Mouse (Mus musculus) stomach, embryonic 15.5 days (tissue): ENCODE data around the gene Itgad. TPM values are rescaled to one million over a fixed set of nuclear protein-coding genes. Genes with fewer than 3 reads are reported as not detected.

Experiments
- ATAC-seq: fragments of 200-750 bp; cut with Nextera tagmentation; 2 replicates; pipeline ENCODE4 v1.8.0; 2017; ENCODE audit warnings: low read depth, moderate number of reproducible peaks, moderate TSS enrichment; ENCODE audit not compliant: insufficient read depth, low FRiP score
- H3K27ac ChIP-seq: fragments of 300-500 bp; sonication (generic); 2 replicates; pipeline ENCODE4 v1.5.1; 2015; ENCODE audit warnings: mild to moderate bottlenecking, inconsistent platforms
- H3K27me3 ChIP-seq: fragments of 300-500 bp; sonication (generic); replicated peaks from 2 replicates; pipeline ENCODE4 v1.6.1; 2015; ENCODE audit warnings: inconsistent platforms
- H3K36me3 ChIP-seq: fragments of 300-500 bp; sonication (generic); 2 replicates; pipeline ENCODE4 v1.6.1; 2015; ENCODE audit warnings: inconsistent platforms
- H3K4me1 ChIP-seq: fragments of 300-500 bp; sonication (generic); 2 replicates; pipeline ENCODE4 v1.6.1; 2015; ENCODE audit warnings: inconsistent platforms
- H3K4me2 ChIP-seq: fragments of 300-500 bp; sonication (generic); 2 replicates; pipeline ENCODE4 v1.6.1; 2015; ENCODE audit warnings: mild to moderate bottlenecking, inconsistent platforms
- H3K4me3 ChIP-seq: fragments of 300-500 bp; sonication (generic); replicated peaks from 2 replicates; pipeline ENCODE4 v1.5.1; 2015; ENCODE audit warnings: inconsistent platforms
- H3K9ac ChIP-seq: fragments of 300-500 bp; sonication (generic); 2 replicates; pipeline ENCODE4 v1.6.1; 2015; ENCODE audit warnings: inconsistent platforms
- H3K9me3 ChIP-seq: fragments of 300-500 bp; sonication (generic); 2 replicates; pipeline ENCODE4 v1.6.1; 2016; ENCODE audit warnings: inconsistent platforms
- WGBS: fragments of 180-500 bp; shearing (Covaris S2); methylation state at CpG from one replicate; pipeline ENCODE4 v1.1.7; 2015; 5-methylcytosine and 5-hydroxymethylcytosine counted together
- polyA plus RNA-seq: library from polyadenylated mRNA; unstranded; fragments of >200 nt; fragmentation: Nextera tagmentation; extraction: Ambion mirVana; gene quantifications from 2 replicates; pipeline ENCODE4 v1.2.1, GENCODE M21; 2015

Gene Itgad
- polyA plus RNA-seq, 1 experiment from 2014 or later: not detected

- H3K9ac ChIP-seq: peak within 1 kb of the TSS; percentile 65
- peaks cover 19% of the 10 kb centered on the region for H3K36me3 ChIP-seq
- ATAC-seq: peak; percentile 13; the same call in 1 of the 2 replicates
- peak within 1 kb of the TSS; percentile 99 for H3K27ac ChIP-seq
- H3K4me2 ChIP-seq: peak within 1 kb of the TSS; percentile 62
- H3K4me1 ChIP-seq: peaks cover 25% of the 10 kb centered on the region
- no peaks in the 10 kb centered on the region for H3K27me3 ChIP-seq
- H3K9me3 ChIP-seq: no peaks in the 10 kb centered on the region
- 23% methylated on average over 37 of the region's 37 CpGs for WGBS
- peak within 1 kb of the TSS; percentile 68 for H3K4me3 ChIP-seq
Measured at GRCm38 (mm10) chr7:128236856-128237592, 82.8 kb downstream of the Itgad start, which contains the start of gene Armc5. TSS of gene Armc5 (plus strand) at chr7:128237342.

- under 1% methylated on average over 25 of the region's 25 CpGs for WGBS
- peak overlapping the region; percentile 99 for H3K27ac ChIP-seq
Measured at GRCm38 (mm10) chr7:128237593-128237926, 83.4 kb downstream of the Itgad start.

GRCm38 (mm10) chr7:128237927-128238778, 84.0 kb downstream of the Itgad start, which contains the start of gene 9130023H24Rik:
TSS of gene 9130023H24Rik (minus strand) at chr7:128238031.
- peak within 1 kb of the TSS; percentile 73 for H3K4me2 ChIP-seq
- ATAC-seq: peak; percentile 88

More at GRCm38 (mm10) chr7:128237593-128237926, 83.4 kb downstream of the Itgad start:
- peaks cover 25% of the 10 kb centered on the region for H3K4me1 ChIP-seq
- no peaks in the 10 kb centered on the region for H3K9me3 ChIP-seq
- no peaks in the 10 kb centered on the region for H3K27me3 ChIP-seq
- H3K36me3 ChIP-seq: peaks cover 24% of the 10 kb centered on the region
- peak overlapping the region; percentile 62 for H3K4me2 ChIP-seq
- peak overlapping the region; percentile 68 for H3K4me3 ChIP-seq
- H3K9ac ChIP-seq: peak overlapping the region; percentile 35
- no peak for ATAC-seq

GRCm38 (mm10) chr7:128238991-128239390, 84.8 kb downstream of the Itgad start:
- H3K4me3 ChIP-seq: peak overlapping the region; percentile 68
- H3K9ac ChIP-seq: peak overlapping the region; percentile 10; the same call in 1 of the 2 replicates
- H3K27ac ChIP-seq: peak overlapping the region; percentile 90
- H3K4me1 ChIP-seq: peaks cover 25% of the 10 kb centered on the region
- 22% methylated on average over 4 of the region's 4 CpGs for WGBS
- H3K36me3 ChIP-seq: peaks cover 33% of the 10 kb centered on the region
- no peaks in the 10 kb centered on the region for H3K27me3 ChIP-seq
- ATAC-seq: no peak
- no peaks in the 10 kb centered on the region for H3K9me3 ChIP-seq
- H3K4me2 ChIP-seq: peak overlapping the region; percentile 73

More at GRCm38 (mm10) chr7:128237927-128238778, 84.0 kb downstream of the Itgad start, which contains the start of gene 9130023H24Rik:
- peaks cover 30% of the 10 kb centered on the region for H3K36me3 ChIP-seq
- no peaks in the 10 kb centered on the region for H3K9me3 ChIP-seq
- H3K4me3 ChIP-seq: peak within 1 kb of the TSS; percentile 68
- H3K27me3 ChIP-seq: no peaks in the 10 kb centered on the region
- peak within 1 kb of the TSS; percentile 65 for H3K9ac ChIP-seq
- whole genome bisulfite sequencing: under 1% methylated on average over 72 of the region's 72 CpGs
- H3K27ac ChIP-seq: peak within 1 kb of the TSS; percentile 99
- peaks cover 25% of the 10 kb centered on the region for H3K4me1 ChIP-seq

- 95% methylated on average over 27 of the region's 27 CpGs for WGBS
- Histone ChIP-seq H3K9ac (no peak overlapping the region), H3K27me3 (no peaks in the 10 kb centered on the region), H3K9me3 (no peaks in the 10 kb centered on the region), H3K4me1 (peaks cover 25% of the 10 kb centered on the region), H3K27ac (no peak overlapping the region), H3K4me3 (no peak overlapping the region), H3K4me2 (no peak overlapping the region), H3K36me3 (peaks cover 45% of the 10 kb centered on the region)
- ATAC-seq: no peak
Measured at GRCm38 (mm10) chr7:128240131-128240784, 86.1 kb downstream of the Itgad start.

- Histone ChIP-seq H3K27ac (no peak overlapping the region), H3K27me3 (no peaks in the 10 kb centered on the region), H3K9ac (no peak overlapping the region), H3K4me3 (no peak overlapping the region), H3K9me3 (no peaks in the 10 kb centered on the region), H3K36me3 (peaks cover 49% of the 10 kb centered on the region), H3K4me1 (peaks cover 29% of the 10 kb centered on the region), H3K4me2 (no peak overlapping the region)
- ATAC-seq: no peak
- WGBS: 91% methylated on average over 16 of the region's 16 CpGs
Measured at GRCm38 (mm10) chr7:128242331-128242730, 88.2 kb downstream of the Itgad start.

GRCm38 (mm10) chr7:128243921-128244320, 89.7 kb downstream of the Itgad start:
- no peak overlapping the region for H3K4me2 ChIP-seq
- H3K4me1 ChIP-seq: peaks cover 38% of the 10 kb centered on the region
- no peak overlapping the region for H3K4me3 ChIP-seq
- no peak for ATAC-seq
- no peaks in the 10 kb centered on the region for H3K9me3 ChIP-seq
- no peak overlapping the region for H3K9ac ChIP-seq
- no peaks in the 10 kb centered on the region for H3K27me3 ChIP-seq
- H3K27ac ChIP-seq: no peak overlapping the region
- 63% methylated on average over 10 of the region's 10 CpGs for WGBS
- H3K36me3 ChIP-seq: peaks cover 49% of the 10 kb centered on the region

GRCm38 (mm10) chr7:128244410-128245025, 90.3 kb downstream of the Itgad start:
- Histone ChIP-seq H3K9me3 (no peaks in the 10 kb centered on the region), H3K9ac (no peak overlapping the region), H3K4me3 (no peak overlapping the region), H3K4me1 (peaks cover 35% of the 10 kb centered on the region), H3K27me3 (no peaks in the 10 kb centered on the region), H3K36me3 (peaks cover 49% of the 10 kb centered on the region), H3K4me2 (no peak overlapping the region), H3K27ac (no peak overlapping the region)
- no peak for ATAC-seq
- 93% methylated on average over 18 of the region's 18 CpGs for whole genome bisulfite sequencing

- no peak for ATAC-seq
- peak overlapping the region; percentile 97 for H3K27ac ChIP-seq
- peak overlapping the region; percentile 61; the same call in 1 of the 2 replicates for H3K4me2 ChIP-seq
- H3K4me1 ChIP-seq: peaks cover 29% of the 10 kb centered on the region
- no peak overlapping the region for H3K4me3 ChIP-seq
- H3K36me3 ChIP-seq: peaks cover 41% of the 10 kb centered on the region
- whole genome bisulfite sequencing: 84% methylated on average over 4 of the region's 4 CpGs
- no peak overlapping the region for H3K9ac ChIP-seq
- no peaks in the 10 kb centered on the region for H3K9me3 ChIP-seq
- no peaks in the 10 kb centered on the region for H3K27me3 ChIP-seq
Measured at GRCm38 (mm10) chr7:128245547-128245946, 91.4 kb downstream of the Itgad start.

GRCm38 (mm10) chr7:128246496-128247391, 92.6 kb downstream of the Itgad start, which contains the start of gene Tgfb1i1:
TSS of gene Tgfb1i1 (plus strand) at chr7:128246812.
- ATAC-seq: peak; percentile 83
- H3K27ac ChIP-seq: peak within 1 kb of the TSS; percentile 97
- H3K9ac ChIP-seq: peak within 1 kb of the TSS; percentile 60
- no peaks in the 10 kb centered on the region for H3K9me3 ChIP-seq
- H3K4me1 ChIP-seq: peaks cover 31% of the 10 kb centered on the region
- H3K27me3 ChIP-seq: no peaks in the 10 kb centered on the region
- 1% methylated on average over 29 of the region's 30 CpGs for WGBS
- peak within 1 kb of the TSS; percentile 55 for H3K4me3 ChIP-seq
- H3K4me2 ChIP-seq: peak within 1 kb of the TSS; percentile 61
- H3K36me3 ChIP-seq: peaks cover 33% of the 10 kb centered on the region
